Mouse (Mus musculus) CD8-positive naive resting alpha-beta T cell, adult 2 months (primary cell): ENCODE results near the gene Gm37240.

ENCODE experiments used
- DNase-seq, 2 experiments: peaks; one replicate each; pipeline ENCODE4 v3.0.0; 2022; ENCODE audit warnings: low read depth in 2 of 2, low spot score in 2 of 2

Gene Gm37240

GRCm38 (mm10) chr3:85693013-85693412 is 194.3 kb downstream of the Gm37240 start:
- no peak for DNase-seq

GRCm38 (mm10) chr3:85691134-85691533 is 196.2 kb downstream of the Gm37240 start:
- DNase-seq, result no peak

GRCm38 (mm10) chr3:85688341-85688740 is 199.0 kb downstream of the Gm37240 start:
- no peak for DNase-seq

- no peak for DNase-seq
Observed at GRCm38 (mm10) chr3:85685271-85685670, 202.0 kb downstream of the Gm37240 start.

- no peak for DNase-seq
Observed at GRCm38 (mm10) chr3:85683618-85684017, 203.7 kb downstream of the Gm37240 start.

GRCm38 (mm10) chr3:85681136-85681535 is 206.2 kb downstream of the Gm37240 start:
- no peak for DNase-seq

DNA sequence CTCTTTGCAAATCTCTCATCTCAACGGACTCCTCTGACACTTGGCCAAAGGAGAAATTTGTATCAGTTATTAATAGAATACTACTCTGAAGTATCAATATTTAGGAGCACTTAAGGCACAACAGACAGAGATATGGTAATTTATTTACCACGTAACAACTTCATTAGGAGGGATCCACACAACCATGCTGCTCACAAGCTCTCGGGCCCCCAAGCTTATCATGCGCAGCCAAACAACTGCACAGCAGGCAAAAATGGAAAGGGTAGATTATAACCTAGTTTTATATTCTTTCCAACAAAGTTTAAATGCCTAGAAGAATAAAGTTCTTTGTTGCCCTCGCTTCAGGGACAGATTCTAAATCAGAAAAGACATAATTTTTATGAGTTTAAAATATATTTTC is 207.4 kb downstream of the Gm37240 start:
- DNase-seq, result no peak

DNA sequence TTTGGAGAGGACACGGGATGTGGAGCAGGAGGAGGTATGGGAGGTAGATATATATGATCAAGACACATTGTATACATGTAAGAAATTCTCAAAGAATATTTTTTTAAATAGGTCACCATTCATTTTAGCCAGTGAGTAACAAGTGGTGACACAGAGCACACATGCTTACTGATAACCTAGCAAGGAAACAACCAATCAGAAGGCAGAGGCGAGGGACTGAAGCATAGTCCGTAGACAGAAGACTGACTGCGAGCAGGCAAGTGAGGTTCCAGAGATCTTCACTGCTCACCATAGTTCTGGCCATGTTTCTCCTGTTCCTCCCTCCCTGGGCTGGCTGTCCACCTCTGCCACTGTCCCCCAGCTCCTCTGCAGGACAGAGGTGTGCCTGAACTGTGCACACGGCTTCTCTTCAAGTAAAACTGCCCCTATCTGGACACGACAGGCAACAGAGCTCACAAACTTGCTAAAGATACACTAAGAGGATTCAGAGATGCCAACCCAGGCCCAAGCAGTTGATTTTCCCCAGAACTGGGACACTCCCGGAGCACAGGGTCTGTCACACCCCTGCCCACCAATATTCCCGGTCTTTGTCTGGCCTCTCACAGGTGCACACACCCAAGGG is 207.9 kb downstream of the Gm37240 start:
- no peak for DNase-seq

- no peak for DNase-seq
Observed at GRCm38 (mm10) chr3:85677952-85678351, 209.4 kb downstream of the Gm37240 start.

DNA sequence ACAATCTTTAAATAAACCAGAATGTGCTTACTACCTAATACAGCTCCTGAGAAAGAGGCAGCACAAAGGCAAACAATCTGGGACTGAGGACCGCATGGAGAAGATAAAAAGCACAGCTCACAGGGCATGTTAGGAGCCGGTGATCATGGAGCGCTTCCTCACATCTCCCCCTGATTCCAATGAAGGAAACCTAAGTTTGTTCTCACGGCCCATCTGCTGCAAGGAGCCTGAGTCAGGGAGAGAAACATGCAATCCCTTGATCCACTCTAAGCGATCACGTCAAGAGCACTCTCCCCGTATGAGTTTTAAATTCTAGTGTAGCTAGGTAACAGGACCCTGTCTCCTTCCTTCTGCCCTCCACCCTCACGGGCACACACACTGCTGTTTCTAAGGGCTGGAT is 210.2 kb downstream of the Gm37240 start:
- no peak for DNase-seq

DNA sequence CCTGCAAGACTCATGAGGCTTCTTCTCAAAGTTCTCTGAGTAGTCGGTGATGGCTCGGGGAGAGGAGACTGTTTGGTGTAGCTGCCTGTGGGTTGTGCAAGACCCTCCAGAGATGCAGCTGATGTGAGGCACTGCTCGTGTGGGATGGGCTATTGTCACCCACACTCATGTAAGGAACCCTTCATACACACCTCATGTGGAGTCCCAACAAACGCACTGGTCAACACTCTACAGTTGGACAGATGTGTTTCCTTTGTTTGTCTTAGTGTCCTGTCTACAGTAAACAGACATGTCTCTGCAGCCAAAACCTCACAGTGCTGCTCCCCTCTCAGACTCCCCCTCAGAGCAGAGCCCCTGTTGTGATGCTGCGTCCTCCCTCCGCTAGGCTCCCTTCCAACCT is 217.5 kb downstream of the Gm37240 start:
- DNase-seq, result no peak

GRCm38 (mm10) chr3:85667683-85668082 is 219.6 kb downstream of the Gm37240 start:
- no peak for DNase-seq

- no peak for DNase-seq
Observed at GRCm38 (mm10) chr3:85666736-85667135, 220.6 kb downstream of the Gm37240 start.

- DNase-seq, result no peak
Observed at GRCm38 (mm10) chr3:85666166-85666565, 221.2 kb downstream of the Gm37240 start.

DNA sequence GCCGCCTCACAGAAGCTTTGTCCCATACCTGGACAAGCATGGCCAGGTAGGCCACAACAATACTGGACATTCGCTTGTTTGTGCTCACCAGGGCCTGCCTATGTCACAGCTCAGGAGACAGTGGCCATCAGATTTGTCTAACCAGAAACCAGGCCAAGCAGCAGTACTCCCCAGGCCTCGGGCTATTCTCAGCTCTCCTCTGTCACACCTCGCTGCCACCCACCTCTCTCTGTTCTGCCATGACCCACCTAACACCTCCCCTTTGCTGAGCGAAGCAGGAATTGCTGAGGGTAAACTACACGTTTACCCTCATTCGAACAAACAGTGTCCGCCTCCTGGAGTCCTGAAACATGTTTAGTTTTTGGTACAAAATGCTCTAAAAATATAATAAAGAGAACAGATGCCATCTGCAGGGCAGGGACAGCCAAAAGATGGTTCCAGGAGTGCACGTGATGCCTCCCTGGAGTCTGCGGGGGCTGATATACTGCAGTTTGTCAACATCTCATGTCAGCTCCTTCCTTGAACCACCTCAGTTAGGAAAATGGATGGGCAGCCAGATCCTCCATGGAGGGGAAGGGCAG is 222.6 kb downstream of the Gm37240 start:
- DNase-seq, result no peak

- DNase-seq, result no peak
Observed at GRCm38 (mm10) chr3:85663826-85664225, 223.5 kb downstream of the Gm37240 start.

DNA sequence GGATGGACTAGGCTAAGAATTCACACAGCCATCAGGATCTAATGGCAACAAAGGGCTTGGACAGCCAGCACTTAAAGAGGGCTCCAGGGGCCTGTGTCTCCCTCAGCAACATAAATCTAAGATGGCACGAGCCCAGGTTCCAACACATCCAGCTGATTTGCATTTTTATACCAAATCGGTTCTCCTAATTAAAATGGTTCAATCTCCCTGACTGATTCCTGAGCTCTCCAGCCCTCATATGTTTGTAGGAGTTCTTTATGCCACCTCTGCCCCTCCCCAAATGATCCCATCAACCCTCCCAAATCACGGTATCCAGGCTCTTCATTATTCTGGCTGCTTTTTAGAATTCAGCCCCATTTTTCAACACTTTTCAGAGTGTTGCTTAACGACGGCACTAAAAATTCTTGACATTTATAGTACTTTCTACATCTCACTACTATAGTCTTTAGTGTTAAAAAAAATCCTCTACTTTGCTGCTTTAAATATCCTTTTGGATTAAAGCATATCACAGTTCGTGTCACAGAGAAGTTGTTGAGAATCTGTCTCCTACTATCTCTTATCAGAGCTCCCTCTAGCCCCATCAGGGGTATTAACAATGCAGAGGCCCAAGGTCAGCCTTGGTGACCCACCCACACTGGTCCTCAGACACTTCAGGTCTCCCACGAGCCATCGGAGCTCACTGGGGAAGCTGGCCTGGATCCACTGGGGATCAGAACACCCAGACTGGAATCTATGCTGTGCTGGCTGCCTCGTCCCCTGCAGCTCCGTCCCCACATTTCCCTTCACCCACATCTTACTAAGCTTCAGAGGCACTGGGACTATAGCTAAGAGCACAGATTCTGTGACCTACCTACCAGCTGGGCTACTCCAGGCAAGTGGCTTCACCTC is 225.1 kb downstream of the Gm37240 start:
- DNase-seq, result no peak

DNA sequence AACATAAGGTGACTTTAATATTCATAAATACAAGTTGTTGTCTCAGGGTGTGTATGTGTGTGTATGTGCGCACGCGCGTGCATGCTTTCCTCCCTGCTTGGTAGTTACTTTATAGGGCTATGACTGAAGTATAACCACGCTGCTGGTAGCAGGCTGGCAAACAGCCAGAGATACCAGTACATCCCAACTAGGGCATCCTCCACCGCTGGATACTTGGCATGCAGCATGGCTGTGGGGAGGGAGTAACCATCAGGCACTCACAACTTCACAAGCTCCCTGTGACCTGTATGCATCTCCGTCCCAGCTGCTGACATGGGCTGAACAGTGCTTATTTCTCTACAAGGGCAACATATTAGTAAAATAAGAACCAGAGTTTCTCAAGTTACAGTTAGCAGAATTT is 227.6 kb downstream of the Gm37240 start:
- no peak for DNase-seq

GRCm38 (mm10) chr3:85655538-85655937 is 231.8 kb downstream of the Gm37240 start:
- DNase-seq, result no peak

DNA sequence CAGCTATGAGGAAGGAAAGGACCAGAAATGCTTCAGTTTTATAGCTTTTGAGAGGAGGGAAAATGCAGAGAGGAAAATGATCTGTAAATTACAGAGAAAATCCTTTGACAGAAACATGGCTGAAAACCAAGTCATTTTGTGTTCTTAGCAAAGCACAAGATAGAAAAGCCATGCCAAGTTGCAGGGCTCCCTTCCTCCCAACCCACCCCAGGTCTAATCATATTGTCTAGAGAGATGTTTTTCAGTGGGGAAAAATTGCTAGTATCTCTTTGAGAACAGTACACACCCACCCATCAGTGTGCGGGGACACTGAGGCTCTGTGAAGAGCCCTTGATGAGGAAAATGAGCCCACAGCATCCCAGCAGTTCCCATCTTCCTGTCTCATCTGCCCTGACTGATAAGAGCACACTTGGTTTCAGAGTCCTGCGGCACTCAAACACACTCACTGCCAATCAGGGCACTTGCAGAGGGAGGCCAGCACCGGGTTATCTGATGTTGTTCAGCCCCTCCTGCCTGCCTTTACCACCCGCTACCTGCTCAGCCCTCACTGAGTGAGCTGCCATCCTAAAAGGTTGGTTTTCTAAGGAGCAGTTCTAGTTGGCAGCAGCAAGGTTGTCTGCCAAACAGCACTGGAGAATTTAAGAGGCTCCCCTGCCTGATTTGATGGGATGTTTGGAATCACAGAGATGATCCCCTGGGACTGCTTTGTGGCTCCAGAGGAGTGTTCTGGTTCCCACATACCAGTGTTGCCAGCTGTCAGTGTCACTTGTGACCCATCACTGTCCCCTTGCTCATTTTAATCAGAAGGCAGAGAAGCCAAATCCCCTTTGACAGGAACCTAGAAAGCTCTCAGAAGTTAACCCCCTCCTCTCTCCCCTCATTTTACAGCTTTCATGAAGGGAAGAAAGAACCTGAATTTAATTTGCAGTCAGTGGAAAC is 234.3 kb downstream of the Gm37240 start:
- no peak for DNase-seq

GRCm38 (mm10) chr3:85649176-85649575 is 238.1 kb downstream of the Gm37240 start:
- DNase-seq, result no peak
